Comparison of ENCODE assay signal across 1 mouse cellular context in the genomic region with DNA sequence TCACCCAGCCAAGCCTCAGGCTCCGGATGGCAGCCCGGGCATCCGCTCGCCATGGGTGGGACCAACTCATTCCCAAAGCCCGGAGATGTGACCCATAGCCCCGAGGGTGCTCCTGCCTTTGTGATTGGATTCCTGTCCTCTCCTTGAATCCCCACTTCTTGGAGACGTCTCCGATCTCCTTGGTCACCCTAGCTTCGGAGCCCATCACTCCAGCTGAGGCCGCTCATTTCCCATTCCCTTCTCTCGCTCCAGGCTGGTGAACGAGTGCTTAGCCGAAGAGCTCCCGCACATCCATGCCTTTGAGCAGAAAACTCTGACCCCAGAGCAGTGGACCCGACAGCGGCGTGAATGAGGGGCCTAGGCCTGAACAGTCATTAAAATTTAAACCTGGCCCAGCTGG.
A peak's percentile ranks its signal among the peaks of the same experiment; 100 is the strongest.
TF ChIP-seq lines count a peak whose summit lies in the region.

No protein-coding gene starts in this region.

TF ChIP-seq in MEL, 35 proteins besides CTCF, POLR2A, EP300 and RAD21 (continued from another document):
- 0 out of 2 replicates have a peak, but pooled peaks have one; percentile 66 for TF ChIP-seq CHD1 (IDR thresholded peaks at IDR 0.05; ENCODE audit: low read depth, low read length)
- no peak for TF ChIP-seq SMC3 (IDR thresholded peaks at IDR 0.05; ENCODE audit: low read depth, low read length)
- TF ChIP-seq TAL1 (IDR thresholded peaks at IDR 0.05; ENCODE audit: low read length) = no peak
- no peak for TF ChIP-seq MYC (IDR thresholded peaks at IDR 0.05; ENCODE audit: low read depth, low read length)
- no peak; the same call in 1 of the 2 replicates for TF ChIP-seq MXI1 (IDR thresholded peaks at IDR 0.05; ENCODE audit: low read depth, low read length)
- no peak for TF ChIP-seq UBTF (IDR thresholded peaks at IDR 0.05; ENCODE audit: borderline replicate concordance, insufficient read depth, low read depth, low read length)
- no peak for TF ChIP-seq TCF12 (IDR thresholded peaks at IDR 0.05; ENCODE audit: low read depth, low read length)
- 0 out of 2 replicates have a peak, but pooled peaks have one; percentile 0 for TF ChIP-seq MAX (IDR thresholded peaks at IDR 0.05; ENCODE audit: low read length)
- TF ChIP-seq HCFC1 (IDR thresholded peaks at IDR 0.05; ENCODE audit: low read depth, low read length) = no peak
- no peak for TF ChIP-seq MYB (IDR thresholded peaks at IDR 0.05; ENCODE audit: low read depth, low read length)
- no peak for TF ChIP-seq RCOR1 (IDR thresholded peaks at IDR 0.05; ENCODE audit: low read depth, low read length)
TF ChIP-seq in MEL: peak in this region for 2.
